Mouse (Mus musculus) liver, adult 10 weeks (tissue): Measurements from ENCODE around the gene Rgmb. TPM values are rescaled to one million over a fixed set of nuclear protein-coding genes. Genes with fewer than 3 reads are reported as not detected.

Experiments used
- polyA plus RNA-seq: library from polyadenylated mRNA; stranded (reverse); fragments of 350-450 nt; fragmentation: Illumina TruSeq; extraction: RNeasy Lipid Tissue Mini Kit (QIAGEN cat#74804); gene quantifications from one replicate; pipeline ENCODE4 v1.2.3, GENCODE M21; 2014; ENCODE audit warnings: low read depth, low replicate concordance

The Rgmb gene
- polyA plus RNA-seq = 1.9 TPM

GRCm38 (mm10) chr17:15830766-15831644 lies at the start of gene Rgmb:
TSS of gene Rgmb (minus strand) at chr17:15831039.

Other genes starting within 250 kb of the Rgmb start
- 18.6 TPM for gene Chd1, start 126.1 kb downstream of the Rgmb start, polyA plus RNA-seq